Mouse (Mus musculus): ENCODE data around the gene Fam178b. TPM values are rescaled to one million over a fixed set of nuclear protein-coding genes. Genes with fewer than 3 reads are reported as not detected.

Gene Fam178b
- 1 to 10 TPM in 1 of 2 experiments, under 1 TPM in 1; 0.61 to 1.2 TPM for total RNA-seq (2021)
- long read RNA-seq, experiment 1, partial matches to known transcripts: 1 of 2 reads
- long read RNA-seq, experiment 1, other reads (novel, unspliced or antisense): 1 of 2 reads
- long read RNA-seq, experiment 2: 0 reads

GRCm38 (mm10) chr1:36682620-36683355, at the start of gene Fam178b:
Fam178b (minus strand) TSS chr1:36683183.
- no peak for DNase-seq

GRCm38 (mm10) chr1:36724057-36724431, 41.1 kb upstream of the Fam178b start:
- DNase-seq: no peak

GRCm38 (mm10) chr1:36723146-36724056, 40.4 kb upstream of the Fam178b start:
- DNase-seq: no peak

GRCm38 (mm10) chr1:36718786-36719185, 35.8 kb upstream of the Fam178b start:
- DNase-seq: no peak

GRCm38 (mm10) chr1:36714311-36714710, 31.3 kb upstream of the Fam178b start, which contains the start of gene Actr1b:
Actr1b (minus strand) TSS chr1:36714422.
- no peak for DNase-seq

- no peak for DNase-seq
Measured at GRCm38 (mm10) chr1:36711104-36711503, 28.1 kb upstream of the Fam178b start.

- DNase-seq: peak; percentile 98
Measured at GRCm38 (mm10) chr1:36709854-36710280, 26.9 kb upstream of the Fam178b start, which contains the start of gene 4933424G06Rik. 4933424G06Rik (plus strand) TSS chr1:36710149.

- no peak for DNase-seq
Measured at GRCm38 (mm10) chr1:36709055-36709853, 26.3 kb upstream of the Fam178b start.

- DNase-seq: no peak
Measured at GRCm38 (mm10) chr1:36708626-36709025, 25.6 kb upstream of the Fam178b start.

GRCm38 (mm10) chr1:36707797-36708196, 24.8 kb upstream of the Fam178b start:
- no peak for DNase-seq

- no peak for DNase-seq
Measured at GRCm38 (mm10) chr1:36707166-36707565, 24.2 kb upstream of the Fam178b start.

GRCm38 (mm10) chr1:36697030-36697429, 14.0 kb upstream of the Fam178b start:
- DNase-seq: no peak

- DNase-seq: no peak
Measured at GRCm38 (mm10) chr1:36696411-36696810, 13.4 kb upstream of the Fam178b start.

GRCm38 (mm10) chr1:36694871-36695270, 11.9 kb upstream of the Fam178b start:
- no peak for DNase-seq

- peak; percentile 96 for DNase-seq
Measured at GRCm38 (mm10) chr1:36691271-36692155, 8.5 kb upstream of the Fam178b start, which contains the start of gene Cox5b. Cox5b (plus strand) TSS chr1:36691449.

GRCm38 (mm10) chr1:36690671-36691235, 7.8 kb upstream of the Fam178b start:
- no peak for DNase-seq

GRCm38 (mm10) chr1:36683810-36684467, 956 bp upstream of the Fam178b start:
- peak; percentile 69 for DNase-seq

- DNase-seq: no peak
Measured at GRCm38 (mm10) chr1:36680893-36681292, 2.1 kb downstream of the Fam178b start.

GRCm38 (mm10) chr1:36674936-36675335, 8.0 kb downstream of the Fam178b start:
- DNase-seq: no peak
